Mouse (Mus musculus) C2C12 (cell line): Measurements from ENCODE around the gene 1700030K09Rik.

Experiments used
- CTCF ChIP-seq: IDR thresholded peaks from one replicate; pipeline ENCODE4 v1.5.1; 2011; ENCODE audit not compliant: control insufficient read depth, insufficient read depth, insufficient read length
- MYOD1 ChIP-seq: IDR thresholded peaks from one replicate; pipeline ENCODE4 v1.6.1; 2011; ENCODE audit warnings: low read depth; ENCODE audit not compliant: control insufficient read depth, insufficient read length
- MYOG ChIP-seq: IDR thresholded peaks from one replicate; pipeline ENCODE4 v1.6.1; 2011; ENCODE audit not compliant: control insufficient read depth, insufficient read length; ENCODE audit errors: extremely low read depth

DNA sequence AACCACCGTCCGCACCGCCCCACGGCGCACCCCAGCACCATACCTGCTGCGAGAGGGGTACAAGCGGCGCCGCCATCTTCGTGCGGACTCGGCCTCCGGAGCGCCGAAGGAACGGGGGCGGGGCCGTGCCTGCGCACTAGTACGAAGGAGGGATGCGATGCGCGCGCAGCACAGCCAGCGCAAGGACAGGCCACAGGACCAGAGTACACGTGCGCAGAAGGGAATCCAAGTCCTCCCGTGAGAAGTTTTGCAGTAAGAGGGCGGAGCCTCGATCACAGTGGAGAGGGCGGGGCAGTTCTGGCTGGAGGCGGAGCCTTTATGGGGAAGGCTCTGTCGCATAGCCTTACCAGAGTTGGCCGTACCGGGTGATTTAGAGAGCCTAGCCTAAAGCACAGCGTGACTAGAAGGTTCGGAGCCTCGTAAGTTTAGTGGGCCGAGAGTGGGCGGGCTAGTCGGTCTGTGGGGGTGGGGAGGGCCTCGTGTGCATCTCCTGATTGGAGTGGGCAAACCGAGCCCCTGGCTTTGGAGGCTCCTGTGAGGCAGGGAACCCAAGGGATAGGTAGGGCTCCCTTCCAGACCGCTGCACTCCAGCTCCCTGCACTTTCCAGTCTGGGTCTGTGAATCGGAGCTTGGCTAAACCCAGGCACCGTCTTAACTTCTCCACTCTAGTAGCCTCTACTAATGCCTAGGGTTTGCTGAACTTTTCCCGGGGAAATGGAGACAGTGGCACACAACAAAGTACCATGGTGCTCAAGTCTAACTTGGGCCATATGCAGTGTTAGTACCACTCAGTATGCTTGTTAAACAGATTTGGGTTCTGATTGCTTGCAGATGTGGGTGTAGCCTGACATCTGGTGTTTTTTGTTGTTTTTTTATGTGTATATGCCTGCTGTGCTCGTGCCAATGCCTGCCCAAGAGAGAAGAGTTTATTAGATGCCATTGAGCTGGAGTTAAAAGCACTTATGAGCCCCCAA lies 22.0 kb upstream of the 1700030K09Rik start, which contains the start of gene Eps15l1:
- TF ChIP-seq CTCF (no peak), MYOG (no peak), MYOD1 (no peak)
